In genomic region chr5:142608259-142608988, GRCm38 (mm10) we compare ENCODE assay signal across 8 mouse cellular contexts. TPM values are rescaled to one million over a fixed set of nuclear protein-coding genes. Genes with fewer than 3 reads are reported as not detected.
A peak's percentile ranks its signal among the peaks of the same experiment; 100 is the strongest.
DNase-seq lines count a peak whose midpoint lies in the region; ATAC-seq lines count a peak whose summit lies in the region.

Gene Mmd2 (minus strand): TSS chr5:142608800.

- no peaks in the 10 kb centered on the region for H3K4me1 ChIP-seq in erythroblast, embryonic 14.5 days (ENCODE audit: control insufficient read depth)
- H3K4me1 ChIP-seq in embryonic facial prominence, embryonic 11.5 days (ENCODE audit: control insufficient read depth, insufficient read depth, low read length) = no peaks in the 10 kb centered on the region
- peaks cover 9% of the 10 kb centered on the region; the same call in 1 of the 2 replicates for H3K4me1 ChIP-seq in intestine, embryonic 15.5 days (replicated peaks)
- H3K4me1 ChIP-seq in liver, embryonic 12.5 days = 0 out of 2 replicates have a peak, but pooled peaks cover 3% of the 10 kb centered on the region

- H3K9ac ChIP-seq in embryonic facial prominence, embryonic 11.5 days (replicated peaks; ENCODE audit: low read length) = peak within 1 kb of the TSS; percentile 60
- peak within 1 kb of the TSS; percentile 14 for H3K9ac ChIP-seq in intestine, embryonic 15.5 days
- H3K9ac ChIP-seq in liver, embryonic 12.5 days = peak within 1 kb of the TSS; percentile 25

- no peaks in the 10 kb centered on the region for H3K36me3 ChIP-seq in erythroblast, embryonic 14.5 days (ENCODE audit: control insufficient read depth)
- no peaks in the 10 kb centered on the region for H3K36me3 ChIP-seq in embryonic facial prominence, embryonic 11.5 days (replicated peaks; ENCODE audit: control insufficient read depth, insufficient read depth, low read depth, low read length)
- no peaks in the 10 kb centered on the region for H3K36me3 ChIP-seq in intestine, embryonic 15.5 days
- no peaks in the 10 kb centered on the region for H3K36me3 ChIP-seq in liver, embryonic 12.5 days

- peak; percentile 35 to 64 for DNase-seq in adrenal gland, adult (ENCODE audit: inconsistent age in 2 of 2, low spot score in 1 of 2)
- peak; percentile 61 for DNase-seq in embryonic facial prominence, embryonic 11.5 days (ENCODE audit: low spot score)
- DNase-seq in right cerebral cortex, postnatal 36 days (ENCODE audit: low spot score in 2 of 2) = peak; percentile 63 to 67
- DNase-seq in gastrocnemius, postnatal 10 days = no peak

- no peak within 1 kb of the TSS for H3K27ac ChIP-seq in embryonic facial prominence, embryonic 11.5 days (replicated peaks; ENCODE audit: low read depth, low read length)
- no peak within 1 kb of the TSS for H3K27ac ChIP-seq in intestine, embryonic 15.5 days
- H3K27ac ChIP-seq in liver, embryonic 12.5 days = peak within 1 kb of the TSS; percentile 27; the same call in 1 of the 2 replicates

- no peak for ATAC-seq in erythroblast, adult 5-6 weeks (replicated peaks; ENCODE audit: low FRiP score, poor library complexity, severe bottlenecking)
- peak; percentile 77 for ATAC-seq in embryonic facial prominence, embryonic 11.5 days (replicated peaks; ENCODE audit: insufficient number of reproducible peaks, low FRiP score, low TSS enrichment, low read depth)
- ATAC-seq in intestine, embryonic 15.5 days = peak; percentile 47; the same call in 1 of the 2 replicates
- ATAC-seq in liver, embryonic 12.5 days = peak; percentile 55

- peaks cover 36% of the 10 kb centered on the region for H3K27me3 ChIP-seq in erythroblast, embryonic 14.5 days (ENCODE audit: control insufficient read depth)
- H3K27me3 ChIP-seq in embryonic facial prominence, embryonic 11.5 days (ENCODE audit: control insufficient read depth, insufficient read depth, low read length) = 0 out of 2 replicates have a peak, but pooled peaks cover 3% of the 10 kb centered on the region
- peaks cover 14% of the 10 kb centered on the region; the same call in 1 of the 2 replicates for H3K27me3 ChIP-seq in intestine, embryonic 15.5 days (replicated peaks)
- H3K27me3 ChIP-seq in liver, embryonic 12.5 days (replicated peaks) = peaks cover 45% of the 10 kb centered on the region

- WGBS in embryonic facial prominence, embryonic 11.5 days = 3% methylated on average over 39 of the region's 42 CpGs
- WGBS in intestine, embryonic 15.5 days = 3% methylated on average over 42 of the region's 42 CpGs
- WGBS in liver, embryonic 12.5 days (ENCODE audit: insufficient replicate concordance) = 6% methylated on average over 42 of the region's 42 CpGs

- H3K9me3 ChIP-seq in erythroblast, embryonic 14.5 days (ENCODE audit: control insufficient read depth, low read length) = no peaks in the 10 kb centered on the region
- no peaks in the 10 kb centered on the region for H3K9me3 ChIP-seq in embryonic facial prominence, embryonic 11.5 days (replicated peaks; ENCODE audit: control insufficient read depth, low read length)
- no peaks in the 10 kb centered on the region for H3K9me3 ChIP-seq in intestine, embryonic 15.5 days
- no peaks in the 10 kb centered on the region for H3K9me3 ChIP-seq in liver, embryonic 12.5 days (replicated peaks)

- peak within 1 kb of the TSS; percentile 60 for H3K4me2 ChIP-seq in embryonic facial prominence, embryonic 11.5 days (ENCODE audit: low read depth, low read length)
- peak within 1 kb of the TSS; percentile 80 for H3K4me2 ChIP-seq in intestine, embryonic 15.5 days (replicated peaks)
- peak within 1 kb of the TSS; percentile 50 for H3K4me2 ChIP-seq in liver, embryonic 12.5 days

- H3K4me3 ChIP-seq in erythroblast, embryonic 14.5 days (replicated peaks) = peak within 1 kb of the TSS; percentile 42
- H3K4me3 ChIP-seq in embryonic facial prominence, embryonic 11.5 days (ENCODE audit: low read depth, low read length) = peak within 1 kb of the TSS; percentile 28
- H3K4me3 ChIP-seq in intestine, embryonic 15.5 days (replicated peaks) = peak within 1 kb of the TSS; percentile 35
- H3K4me3 ChIP-seq in liver, embryonic 12.5 days = peak within 1 kb of the TSS; percentile 37

RNA-seq across cellular contexts. Expression of gene Mmd2, which starts in this region (rescaled TPM):
- polyA plus RNA-seq in erythroblast, embryonic 14.5 days (2012) = 0.02 TPM in 1 of 2 replicates, not detected in the other
- not detected in 2 replicates for total RNA-seq in erythroblast, adult 5-6 weeks (2015; ENCODE audit: low replicate concordance)
- total RNA-seq in erythroblast, adult 5-6 weeks (2017; ENCODE audit: low replicate concordance) = not detected in 2 replicates
- 3.9 and 5.5 TPM in 2 replicates for polyA plus RNA-seq in embryonic facial prominence, embryonic 11.5 days (2014; fragmentation: Nextera tagmentation; extraction: Ambion mirVana)
- polyA plus RNA-seq in intestine, embryonic 15.5 days (2015; fragmentation: Nextera tagmentation; extraction: Ambion mirVana) = 1.7 and 2.0 TPM in 2 replicates
- polyA plus RNA-seq in liver, embryonic 12.5 days (2016; fragmentation: Nextera tagmentation; extraction: Ambion mirVana) = 15.3 and 17.3 TPM in 2 replicates
- under 1 TPM; 0.31 to 0.43 TPM for total RNA-seq in gastrocnemius, postnatal 10 days (2021)
